Mouse (Mus musculus) embryonic fibroblast, embryonic 13.5 days (primary cell): ENCODE results near the gene Olfr545.

Experiments used
- CTCF ChIP-seq: IDR thresholded peaks from 2 replicates; pipeline ENCODE4 v1.5.1; 2011; ENCODE audit warnings: mild to moderate bottlenecking, control low read depth, low read length, moderate library complexity, borderline replicate concordance; ENCODE audit not compliant: insufficient read depth
- POLR2A ChIP-seq: IDR thresholded peaks from 2 replicates; pipeline ENCODE4 v1.6.1; 2011; ENCODE audit warnings: low read depth, mild to moderate bottlenecking, control low read depth, low read length, moderate library complexity

- TF ChIP-seq CTCF = no peak
- TF ChIP-seq POLR2A = no peak
Measured at GRCm38 (mm10) chr7:102540596-102540995, 41.2 kb upstream of the Olfr545 start, which contains the start of gene Olfr548-ps1.
